16 mouse cellular contexts compared by ENCODE assay signal in the genomic region with DNA sequence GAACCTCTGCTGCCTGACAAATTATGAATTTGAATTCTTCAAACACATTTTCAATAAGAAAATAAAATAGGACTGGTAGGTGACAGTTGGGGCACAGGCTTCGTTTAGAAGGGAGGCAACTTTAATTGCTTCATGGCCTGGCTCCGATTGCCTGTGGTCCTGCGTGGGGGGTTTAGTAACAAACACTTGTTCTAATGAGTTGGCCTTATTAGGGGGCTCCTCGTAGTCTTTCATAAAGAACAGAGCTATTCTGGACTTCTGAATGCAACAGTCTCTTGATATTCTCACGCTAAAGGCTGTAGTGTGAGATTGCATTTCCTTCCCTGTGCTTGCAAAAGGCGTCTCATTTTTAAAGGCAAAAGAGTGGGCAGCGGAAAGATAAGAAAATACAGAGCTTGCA. TPM values are rescaled to one million over a fixed set of nuclear protein-coding genes. Genes with fewer than 3 reads are reported as not detected.
DNase-seq lines count a peak whose midpoint lies in the region; ATAC-seq and TF ChIP-seq lines count a peak whose summit lies in the region.
"Had no signal": no experiment of that assay in that cellular context is flagged by ENCODE, and none has a peak within 500 bp of the region (broad histone marks: within the 10 kb centered on the region; RNA-seq: fewer than 3 reads in every experiment).

No protein-coding gene starts in this region.

- H3K27me3 ChIP-seq in hindbrain, embryonic 11.5 days (ENCODE audit: control insufficient read depth, insufficient read depth, low read length) = no peaks in the 10 kb centered on the region
- H3K27me3 ChIP-seq in hindbrain, embryonic 16.5 days (replicated peaks; ENCODE audit: control insufficient read depth, insufficient read depth, low read length) = no peaks in the 10 kb centered on the region
- H3K27me3 ChIP-seq in lung, postnatal 0 days (replicated peaks; ENCODE audit: insufficient read depth, low read length) = no peaks in the 10 kb centered on the region
- H3K27me3 ChIP-seq in forebrain, embryonic 14.5 days (replicated peaks; ENCODE audit: control insufficient read depth, insufficient read depth, low read length) = peaks cover 43% of the 10 kb centered on the region
- H3K27me3 ChIP-seq in midbrain, embryonic 13.5 days = peaks cover 41% of the 10 kb centered on the region
- H3K27me3 ChIP-seq: neural tube, embryonic 12.5 days; Patski had no signal

- peaks cover 8% of the 10 kb centered on the region; the same call in 1 of the 2 replicates for H3K4me1 ChIP-seq in hindbrain, embryonic 11.5 days (replicated peaks; ENCODE audit: control insufficient read depth, insufficient read depth, low read length)
- H3K4me1 ChIP-seq in hindbrain, embryonic 16.5 days (ENCODE audit: control insufficient read depth, insufficient read depth, low read depth, low read length) = peaks cover 2% of the 10 kb centered on the region
- H3K4me1 ChIP-seq in lung, postnatal 0 days (ENCODE audit: insufficient read depth, low read depth, low read length) = no peaks in the 10 kb centered on the region; the same call in 1 of the 2 replicates
- H3K4me1 ChIP-seq in lung, adult 2 months (ENCODE audit: control insufficient read depth, insufficient read depth, low read length) = no peaks in the 10 kb centered on the region; the same call in none of the 2 replicates
- H3K4me1 ChIP-seq in forebrain, embryonic 14.5 days (ENCODE audit: control insufficient read depth, insufficient read depth, low read length) = peaks cover 16% of the 10 kb centered on the region
- peaks cover 53% of the 10 kb centered on the region for H3K4me1 ChIP-seq in midbrain, embryonic 13.5 days (replicated peaks)

- peak; percentile 24 for DNase-seq in hindbrain, embryonic 11.5 days (ENCODE audit: low spot score)
- DNase-seq in lung, postnatal 0 days (ENCODE audit: low spot score) = no peak
- DNase-seq in lung, adult 2 months = no peak
- DNase-seq in forebrain, embryonic 14.5 days (ENCODE audit: low spot score) = peak; percentile 56
- DNase-seq in embryo, embryonic 10 days (ENCODE audit: low spot score) = no peak
- DNase-seq: adrenal gland, adult 8-10 months; gastrocnemius, postnatal 14 days; heart, postnatal 10 days; kidney, adult 18-20 months; layer of hippocampus, postnatal 36 days; thymus, postnatal 4 days had no signal

- H3K27ac ChIP-seq in hindbrain, embryonic 11.5 days (ENCODE audit: low read depth, low read length) = peak overlapping the region; percentile 91; the same call in 1 of the 2 replicates
- no peak overlapping the region; the same call in 1 of the 2 replicates for H3K27ac ChIP-seq in hindbrain, embryonic 16.5 days (ENCODE audit: low read depth, low read length)
- H3K27ac ChIP-seq in lung, postnatal 0 days (ENCODE audit: low read length) = peak overlapping the region; percentile 80
- H3K27ac ChIP-seq in forebrain, embryonic 14.5 days (ENCODE audit: low read depth, low read length) = no peak overlapping the region
- H3K27ac ChIP-seq in midbrain, embryonic 13.5 days = peak overlapping the region; percentile 82
- H3K27ac ChIP-seq: limb, embryonic 13.5 days had no signal

- H3K9me3 ChIP-seq in hindbrain, embryonic 11.5 days (ENCODE audit: control insufficient read depth, low read length) = no peaks in the 10 kb centered on the region
- H3K9me3 ChIP-seq in hindbrain, embryonic 16.5 days (ENCODE audit: control insufficient read depth, low read length) = no peaks in the 10 kb centered on the region
- H3K9me3 ChIP-seq in lung, postnatal 0 days (ENCODE audit: low read length) = no peaks in the 10 kb centered on the region
- H3K9me3 ChIP-seq in forebrain, embryonic 14.5 days (replicated peaks; ENCODE audit: control insufficient read depth, low read length) = no peaks in the 10 kb centered on the region
- no peaks in the 10 kb centered on the region; the same call in 1 of the 2 replicates for H3K9me3 ChIP-seq in midbrain, embryonic 13.5 days
- H3K9me3 ChIP-seq: limb, embryonic 13.5 days; neural tube, embryonic 12.5 days had no signal

- no peak overlapping the region for H3K9ac ChIP-seq in hindbrain, embryonic 11.5 days (ENCODE audit: low read depth, low read length)
- H3K9ac ChIP-seq in hindbrain, embryonic 16.5 days (ENCODE audit: low read depth, low read length) = no peak overlapping the region
- H3K9ac ChIP-seq in lung, postnatal 0 days (replicated peaks; ENCODE audit: low read depth) = no peak overlapping the region
- H3K9ac ChIP-seq in forebrain, embryonic 14.5 days (ENCODE audit: low read length) = no peak overlapping the region
- no peak overlapping the region for H3K9ac ChIP-seq in midbrain, embryonic 13.5 days (replicated peaks)
- H3K9ac ChIP-seq: limb, embryonic 13.5 days; neural tube, embryonic 12.5 days had no signal

- no peak for TF ChIP-seq EP300 in lung, postnatal 0 days (IDR thresholded peaks at IDR 0.05)

- no peak overlapping the region for H3K4me3 ChIP-seq in hindbrain, embryonic 11.5 days (ENCODE audit: low read depth, low read length)
- no peak overlapping the region for H3K4me3 ChIP-seq in hindbrain, embryonic 16.5 days (ENCODE audit: low read length)
- H3K4me3 ChIP-seq in lung, postnatal 0 days (ENCODE audit: low read depth, low read length) = no peak overlapping the region
- no peak overlapping the region for H3K4me3 ChIP-seq in lung, adult 2 months (replicated peaks; ENCODE audit: extremely low read depth, low read depth, low read length)
- H3K4me3 ChIP-seq in forebrain, embryonic 14.5 days (ENCODE audit: low read depth, low read length) = no peak overlapping the region
- H3K4me3 ChIP-seq in midbrain, embryonic 13.5 days (replicated peaks) = no peak overlapping the region
- H3K4me3 ChIP-seq: limb, embryonic 13.5 days; neural tube, embryonic 12.5 days had no signal

- no peak for TF ChIP-seq POLR2A in lung, adult 2 months (IDR thresholded peaks at IDR 0.05; ENCODE audit: borderline replicate concordance, extremely low read depth, low read depth, low read length)

- ATAC-seq in hindbrain, embryonic 11.5 days (ENCODE audit: low FRiP score) = no peak
- ATAC-seq in hindbrain, embryonic 16.5 days = no peak
- no peak for ATAC-seq in lung, postnatal 0 days
- ATAC-seq in forebrain, embryonic 14.5 days = no peak; the same call in 1 of the 2 replicates
- ATAC-seq in midbrain, embryonic 13.5 days = no peak
- ATAC-seq: Patski had no signal

- no peaks in the 10 kb centered on the region for H3K36me3 ChIP-seq in hindbrain, embryonic 11.5 days (ENCODE audit: control insufficient read depth, insufficient read depth, low read length)
- no peaks in the 10 kb centered on the region for H3K36me3 ChIP-seq in hindbrain, embryonic 16.5 days (ENCODE audit: control insufficient read depth, insufficient read depth, low read length)
- no peaks in the 10 kb centered on the region for H3K36me3 ChIP-seq in lung, postnatal 0 days (ENCODE audit: insufficient read depth, low read length)
- H3K36me3 ChIP-seq in forebrain, embryonic 14.5 days (ENCODE audit: control insufficient read depth, insufficient read depth, low read length) = no peaks in the 10 kb centered on the region
- no peaks in the 10 kb centered on the region for H3K36me3 ChIP-seq in midbrain, embryonic 13.5 days
- H3K36me3 ChIP-seq: limb, embryonic 13.5 days; neural tube, embryonic 12.5 days had no signal

- 37% methylated on average over 7 of the region's 7 CpGs for WGBS in hindbrain, embryonic 11.5 days
- 31% methylated on average over 7 of the region's 7 CpGs for WGBS in hindbrain, embryonic 16.5 days
- 58% methylated on average over 7 of the region's 7 CpGs for WGBS in lung, postnatal 0 days
- WGBS in lung, adult 2 months = 78% methylated on average over 7 of the region's 7 CpGs
- WGBS in forebrain, embryonic 14.5 days = 12% methylated on average over 7 of the region's 7 CpGs
- WGBS in midbrain, embryonic 13.5 days = 27% methylated on average over 7 of the region's 7 CpGs

- TF ChIP-seq CTCF in lung, postnatal 0 days (IDR thresholded peaks at IDR 0.05) = no peak
- no peak for TF ChIP-seq CTCF in lung, adult 2 months (IDR thresholded peaks at IDR 0.05; ENCODE audit: insufficient read depth, low read length)

- H3K4me2 ChIP-seq in hindbrain, embryonic 11.5 days (replicated peaks; ENCODE audit: low read depth, low read length) = no peak overlapping the region
- no peak overlapping the region for H3K4me2 ChIP-seq in hindbrain, embryonic 16.5 days (ENCODE audit: low read length)
- no peak overlapping the region for H3K4me2 ChIP-seq in lung, postnatal 0 days (replicated peaks; ENCODE audit: low read depth, low read length)
- no peak overlapping the region for H3K4me2 ChIP-seq in forebrain, embryonic 14.5 days (ENCODE audit: low read length)
- H3K4me2 ChIP-seq in midbrain, embryonic 13.5 days (replicated peaks) = no peak overlapping the region
- H3K4me2 ChIP-seq: limb, embryonic 13.5 days; neural tube, embryonic 12.5 days had no signal

RNA-seq across cellular contexts. Expression of gene Gm10295, which starts 33.6 kb away (rescaled TPM):
- not detected in 2 replicates for polyA plus RNA-seq in hindbrain, embryonic 11.5 days (2014; fragmentation: Nextera tagmentation; extraction: Ambion mirVana)
- not detected in 2 replicates for polyA plus RNA-seq in hindbrain, embryonic 16.5 days (2015; fragmentation: Nextera tagmentation; extraction: Ambion mirVana)
- polyA plus RNA-seq in lung, postnatal 0 days (2015; fragmentation: Nextera tagmentation; extraction: Ambion mirVana) = not detected in 2 replicates
- not detected in 2 replicates for polyA plus RNA-seq in lung, adult 2 months (2012; rRNA removed)
- not detected in 2 replicates for polyA plus RNA-seq in forebrain, embryonic 14.5 days (2014; fragmentation: Nextera tagmentation; extraction: Ambion mirVana)
- polyA plus RNA-seq in midbrain, embryonic 13.5 days (2015; fragmentation: Nextera tagmentation; extraction: Ambion mirVana) = not detected in 2 replicates
- polyA plus RNA-seq: limb, embryonic 13.5 days; neural tube, embryonic 12.5 days; Patski had no signal

Comparison
In these comparisons a context has a peak if more than half of its experiments do, and no peak if none do; other contexts are left out.
1. H3K27ac ChIP-seq: peak in hindbrain, embryonic 11.5 days (single experiment), lung, postnatal 0 days (single experiment) and midbrain, embryonic 13.5 days (single experiment); none in hindbrain, embryonic 16.5 days (single experiment) and forebrain, embryonic 14.5 days (single experiment).
2. DNase-seq: peak in hindbrain, embryonic 11.5 days (single experiment) and forebrain, embryonic 14.5 days (single experiment); none in lung, postnatal 0 days (single experiment), lung, adult 2 months (single experiment) and embryo, embryonic 10 days (single experiment).